Mouse (Mus musculus): ENCODE measurements around the gene Tagln2.

DNA sequence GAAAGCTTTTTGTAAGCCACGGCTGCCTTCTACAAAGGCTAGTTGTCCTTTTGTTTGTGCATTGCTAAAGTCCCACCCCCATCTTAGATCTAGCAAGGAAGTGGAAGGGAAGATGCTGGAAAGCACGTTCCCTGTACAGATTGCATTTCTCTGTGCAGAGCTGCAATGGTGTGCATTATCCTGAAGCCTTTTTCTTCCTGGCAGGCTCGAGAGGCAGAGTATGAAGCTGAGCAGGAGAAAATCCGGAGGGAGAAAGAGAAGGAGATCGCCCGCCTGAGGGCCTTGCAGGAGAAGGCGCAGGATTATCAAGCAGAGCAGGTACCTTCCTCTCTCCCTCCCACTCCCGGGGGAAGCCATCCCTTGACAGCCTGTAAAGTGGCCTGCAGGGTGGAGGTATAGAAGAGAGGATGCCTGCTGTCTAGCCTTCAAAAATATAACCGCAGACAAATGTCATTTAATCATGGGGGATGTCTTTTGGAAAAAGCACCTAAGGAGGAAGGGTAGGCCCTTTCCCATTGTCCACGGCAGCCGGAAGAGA is 40.5 kb downstream of the Tagln2 start:
- TF ChIP-seq CTCF (IDR thresholded peaks at IDR 0.05; ENCODE audit: insufficient read depth, low read length) (no peak), POLR2A (IDR thresholded peaks at IDR 0.05; ENCODE audit: borderline replicate concordance, extremely low read depth, low read depth, low read length) (no peak)
